Mouse (Mus musculus) retina, adult 2 months (tissue): ENCODE data around the gene Btbd35f19.
"Not testable (repeated sequence)": the region's sequence is repeated elsewhere in the genome, so short reads cannot be mapped to it uniquely, and the experiment has no call there.

Experiments used
- DNase-seq: peaks from one replicate; pipeline ENCODE4 v3.0.0-alpha.2; 2012; ENCODE audit warnings: low read depth, low spot score

Gene Btbd35f19

DNA sequence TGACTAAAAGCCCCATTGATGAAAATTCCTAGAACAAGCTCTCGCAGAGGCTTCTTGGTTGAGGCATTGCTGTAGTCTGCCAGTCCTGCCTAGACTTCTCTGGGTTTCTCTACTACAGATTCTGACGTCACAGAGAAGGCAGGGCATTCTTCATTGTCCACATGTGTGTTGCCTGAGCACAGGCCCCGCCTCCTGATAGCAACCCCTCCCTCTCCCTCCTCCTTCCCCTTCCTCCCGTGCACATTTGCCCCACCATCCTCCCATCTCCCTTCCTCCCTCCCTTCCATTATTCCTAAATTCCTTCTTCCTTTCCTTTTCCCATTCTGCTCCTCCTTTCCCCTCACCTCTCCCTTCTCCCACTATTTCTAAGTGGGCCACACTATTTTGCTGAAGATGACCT lies at the start of gene Btbd35f19:
TSS of gene Btbd35f19 (minus strand) at position 101 of the 400 bp plus-strand sequence.
- DNase-seq = not testable (repeated sequence)

DNA sequence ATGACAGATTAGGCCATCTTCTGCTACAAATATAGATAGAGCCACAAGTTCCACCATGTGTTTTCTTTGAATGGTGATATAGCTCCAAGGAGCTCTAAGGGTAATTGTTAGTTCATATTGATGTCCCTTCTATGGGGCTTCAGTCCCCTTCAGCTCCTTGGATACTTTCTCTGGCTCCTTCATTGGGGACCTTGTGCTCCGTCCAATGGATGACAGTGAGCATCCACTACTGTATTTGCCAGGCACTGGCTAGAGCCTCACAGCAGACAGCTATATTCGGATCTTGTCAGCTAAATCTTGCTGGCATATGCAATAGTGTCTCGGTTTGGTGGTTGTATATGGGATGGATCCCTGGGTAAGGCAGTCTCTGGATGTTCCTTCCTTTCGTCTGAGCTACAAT lies 41.8 kb downstream of the Btbd35f19 start:
- not testable (repeated sequence) for DNase-seq

DNA sequence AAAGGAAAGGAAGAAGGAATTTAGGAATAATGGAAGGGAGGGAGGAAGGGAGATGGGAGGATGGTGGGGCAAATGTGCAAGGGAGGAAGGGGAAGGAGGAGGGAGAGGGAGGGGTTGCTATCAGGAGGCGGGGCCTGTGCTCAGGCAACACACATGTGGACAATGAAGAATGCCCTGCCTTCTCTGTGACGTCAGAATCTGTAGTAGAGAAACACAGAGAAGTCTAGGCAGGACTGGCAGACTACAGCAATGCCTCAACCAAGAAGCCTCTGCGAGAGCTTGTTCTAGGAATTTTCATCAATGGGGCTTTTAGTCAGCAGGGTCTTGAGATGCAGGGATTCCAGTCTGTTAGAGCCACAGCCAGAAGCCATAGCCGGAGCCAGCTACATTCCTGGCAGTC lies 47.6 kb downstream of the Btbd35f19 start, which contains the start of gene Btbd35f26:
TSS of gene Btbd35f26 (plus strand) at position 301 of the 400 bp plus-strand sequence.
- DNase-seq = not testable (repeated sequence)
